Mouse (Mus musculus) neural tube, embryonic 12.5 days (tissue): ENCODE measurements around the gene Pde1a. TPM values are rescaled to one million over a fixed set of nuclear protein-coding genes. Genes with fewer than 3 reads are reported as not detected.

Experiments used
- ATAC-seq: fragments of 200-750 bp; cut with Nextera tagmentation; 2 replicates; pipeline ENCODE4 v1.8.0; 2017; ENCODE audit warnings: low read depth, mild to moderate bottlenecking, moderate TSS enrichment, moderate library complexity; ENCODE audit not compliant: low FRiP score
- H3K27ac ChIP-seq: fragments of 300-500 bp; sonication (generic); 2 replicates; pipeline ENCODE4 v1.5.1; 2016
- H3K27me3 ChIP-seq: fragments of 300-500 bp; sonication (generic); replicated peaks from 2 replicates; pipeline ENCODE4 v1.6.1; 2016; ENCODE audit warnings: mild to moderate bottlenecking
- H3K36me3 ChIP-seq: fragments of 300-500 bp; sonication (generic); 2 replicates; pipeline ENCODE4 v1.6.1; 2016; ENCODE audit warnings: mild to moderate bottlenecking
- H3K4me1 ChIP-seq: fragments of 300-500 bp; sonication (generic); 2 replicates; pipeline ENCODE4 v1.6.1; 2016
- H3K4me2 ChIP-seq: fragments of 300-500 bp; sonication (generic); replicated peaks from 2 replicates; pipeline ENCODE4 v1.6.1; 2016; ENCODE audit warnings: mild to moderate bottlenecking
- H3K4me3 ChIP-seq: fragments of 300-500 bp; sonication (generic); 2 replicates; pipeline ENCODE4 v1.5.1; 2016
- H3K9ac ChIP-seq: fragments of 300-500 bp; sonication (generic); 2 replicates; pipeline ENCODE4 v1.6.1; 2016; ENCODE audit warnings: mild to moderate bottlenecking
- H3K9me3 ChIP-seq: fragments of 300-500 bp; sonication (generic); 2 replicates; pipeline ENCODE4 v1.6.1; 2016; ENCODE audit warnings: mild to moderate bottlenecking
- WGBS: fragments of 180-500 bp; shearing (Covaris S2); methylation state at CpG from one replicate; pipeline ENCODE4 v1.1.7; 2016; 5-methylcytosine and 5-hydroxymethylcytosine counted together
- polyA plus RNA-seq: library from polyadenylated mRNA; unstranded; fragments of >200 nt; fragmentation: Nextera tagmentation; extraction: Ambion mirVana; gene quantifications from 2 replicates; pipeline ENCODE4 v1.2.1, GENCODE M21; 2016

Gene Pde1a
- polyA plus RNA-seq, 1 experiment from 2014 or later = 2.4 TPM

- H3K4me3 ChIP-seq = no peak overlapping the region
- H3K4me1 ChIP-seq = no peaks in the 10 kb centered on the region
- ATAC-seq = no peak
- WGBS = 83% methylated on average over 5 of the region's 5 CpGs
- no peak overlapping the region for H3K4me2 ChIP-seq
- no peak overlapping the region for H3K9ac ChIP-seq
- H3K9me3 ChIP-seq = no peaks in the 10 kb centered on the region
- no peaks in the 10 kb centered on the region for H3K36me3 ChIP-seq
- H3K27me3 ChIP-seq = no peaks in the 10 kb centered on the region
- no peak overlapping the region for H3K27ac ChIP-seq
Measured at GRCm38 (mm10) chr2:80037971-80038370, 91.3 kb downstream of the Pde1a start.

GRCm38 (mm10) chr2:80029051-80029450 is 100.2 kb downstream of the Pde1a start:
- no peak for ATAC-seq
- no peaks in the 10 kb centered on the region for H3K9me3 ChIP-seq
- no peak overlapping the region for H3K27ac ChIP-seq
- no peak overlapping the region for H3K4me2 ChIP-seq
- H3K36me3 ChIP-seq = no peaks in the 10 kb centered on the region
- no peaks in the 10 kb centered on the region for H3K27me3 ChIP-seq
- H3K4me3 ChIP-seq = no peak overlapping the region
- 81% methylated on average over 2 of the region's 2 CpGs for WGBS
- no peak overlapping the region for H3K9ac ChIP-seq
- no peaks in the 10 kb centered on the region for H3K4me1 ChIP-seq

DNA sequence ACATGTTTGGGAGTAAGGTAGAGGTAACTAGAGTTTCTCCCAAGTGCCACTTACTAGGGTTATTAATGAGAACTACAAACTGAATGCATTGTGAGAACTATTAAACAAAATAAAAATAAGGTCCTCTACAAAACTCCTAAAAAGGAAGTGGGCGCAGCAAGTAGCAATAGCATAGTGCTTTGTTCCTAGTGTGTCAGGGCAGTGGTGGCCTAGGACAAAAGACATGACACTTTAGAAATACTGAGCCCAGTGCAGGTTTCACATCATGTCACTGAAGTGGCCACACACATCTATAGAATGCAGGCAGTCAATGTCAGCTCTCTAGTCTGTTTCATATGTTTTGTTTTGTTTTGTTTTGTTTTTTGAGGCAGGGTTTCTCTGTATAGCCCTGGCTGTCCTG is 103.2 kb downstream of the Pde1a start:
- no peak for ATAC-seq
- Histone ChIP-seq H3K36me3 (no peaks in the 10 kb centered on the region), H3K27ac (no peak overlapping the region), H3K4me3 (no peak overlapping the region), H3K4me1 (no peaks in the 10 kb centered on the region), H3K9ac (no peak overlapping the region), H3K27me3 (no peaks in the 10 kb centered on the region), H3K9me3 (no peaks in the 10 kb centered on the region), H3K4me2 (no peak overlapping the region)
- WGBS = 83% methylated on average over 1 of the region's 1 CpGs

- no peak overlapping the region for H3K4me2 ChIP-seq
- H3K4me3 ChIP-seq = no peak overlapping the region
- H3K9me3 ChIP-seq = no peaks in the 10 kb centered on the region
- H3K4me1 ChIP-seq = no peaks in the 10 kb centered on the region
- ATAC-seq = no peak
- H3K36me3 ChIP-seq = no peaks in the 10 kb centered on the region
- H3K27me3 ChIP-seq = no peaks in the 10 kb centered on the region
- 77% methylated on average over 1 of the region's 1 CpGs for WGBS
- no peak overlapping the region for H3K27ac ChIP-seq
- no peak overlapping the region for H3K9ac ChIP-seq
Measured at GRCm38 (mm10) chr2:80025597-80025996, 103.7 kb downstream of the Pde1a start.

- no peaks in the 10 kb centered on the region for H3K9me3 ChIP-seq
- H3K9ac ChIP-seq = no peak overlapping the region
- no peak for ATAC-seq
- no peak overlapping the region for H3K4me3 ChIP-seq
- H3K4me2 ChIP-seq = no peak overlapping the region
- WGBS = 90% methylated on average over 1 of the region's 1 CpGs
- no peaks in the 10 kb centered on the region for H3K4me1 ChIP-seq
- no peak overlapping the region for H3K27ac ChIP-seq
- no peaks in the 10 kb centered on the region for H3K36me3 ChIP-seq
- H3K27me3 ChIP-seq = no peaks in the 10 kb centered on the region
Measured at GRCm38 (mm10) chr2:80025038-80025437, 104.2 kb downstream of the Pde1a start.

DNA sequence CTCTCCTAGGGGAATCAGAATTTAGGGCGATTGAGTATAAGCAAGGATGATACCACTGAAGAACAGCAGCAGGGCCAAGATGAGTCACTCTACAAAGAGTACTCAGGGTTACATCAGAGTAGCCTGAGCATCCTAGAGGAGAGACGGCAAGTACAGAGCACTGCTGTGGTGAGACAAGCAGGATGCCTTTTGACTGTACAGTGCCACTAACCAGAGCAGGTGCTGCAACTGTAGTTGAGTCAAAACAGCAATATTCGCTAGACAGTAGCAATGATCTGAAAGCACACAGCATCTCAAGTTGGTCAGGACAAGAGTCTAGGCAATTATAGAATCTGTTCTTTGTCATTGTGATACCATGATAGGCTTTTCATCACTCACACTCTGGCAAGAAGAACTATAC is 115.1 kb downstream of the Pde1a start:
- no peaks in the 10 kb centered on the region for H3K9me3 ChIP-seq
- WGBS = 87% methylated on average over 3 of the region's 3 CpGs
- H3K4me1 ChIP-seq = no peaks in the 10 kb centered on the region
- H3K36me3 ChIP-seq = no peaks in the 10 kb centered on the region
- H3K27ac ChIP-seq = no peak overlapping the region
- no peak overlapping the region for H3K9ac ChIP-seq
- ATAC-seq = no peak
- H3K4me3 ChIP-seq = no peak overlapping the region
- no peak overlapping the region for H3K4me2 ChIP-seq
- H3K27me3 ChIP-seq = no peaks in the 10 kb centered on the region

GRCm38 (mm10) chr2:80013060-80013459 is 116.2 kb downstream of the Pde1a start:
- H3K4me3 ChIP-seq = no peak overlapping the region
- H3K9me3 ChIP-seq = no peaks in the 10 kb centered on the region
- ATAC-seq = no peak
- no peaks in the 10 kb centered on the region for H3K27me3 ChIP-seq
- no peaks in the 10 kb centered on the region for H3K36me3 ChIP-seq
- 87% methylated on average over 4 of the region's 4 CpGs for WGBS
- H3K4me1 ChIP-seq = no peaks in the 10 kb centered on the region
- H3K4me2 ChIP-seq = no peak overlapping the region
- H3K27ac ChIP-seq = no peak overlapping the region
- no peak overlapping the region for H3K9ac ChIP-seq

- no peaks in the 10 kb centered on the region for H3K9me3 ChIP-seq
- 90% methylated on average over 3 of the region's 3 CpGs for WGBS
- ATAC-seq = no peak
Measured at GRCm38 (mm10) chr2:79999168-79999567, 130.1 kb downstream of the Pde1a start.

DNA sequence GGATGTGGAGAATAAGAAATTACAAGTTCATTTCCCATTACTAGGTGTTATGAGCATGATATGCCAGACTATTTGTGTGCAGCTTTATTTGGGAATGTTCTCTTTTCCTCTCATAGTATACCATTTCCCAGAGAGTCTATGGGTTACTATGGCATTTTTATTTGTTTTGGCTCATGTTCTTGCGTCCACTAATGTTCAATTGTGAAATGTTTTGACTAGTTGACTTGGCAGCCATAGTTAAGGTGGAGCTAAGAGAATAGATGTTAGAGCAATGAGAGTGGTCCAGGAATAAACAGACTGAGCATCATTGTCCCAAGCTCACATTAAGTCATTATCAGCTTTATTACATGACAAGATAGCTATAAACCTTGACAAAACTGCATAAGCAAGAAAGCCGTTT is 130.8 kb downstream of the Pde1a start:
- Histone ChIP-seq H3K4me1 (no peaks in the 10 kb centered on the region), H3K9ac (no peak overlapping the region), H3K36me3 (no peaks in the 10 kb centered on the region), H3K27me3 (no peaks in the 10 kb centered on the region), H3K9me3 (no peaks in the 10 kb centered on the region), H3K4me3 (no peak overlapping the region), H3K4me2 (no peak overlapping the region), H3K27ac (no peak overlapping the region)
- ATAC-seq = no peak
- 92% methylated on average over 2 of the region's 2 CpGs for WGBS

More at GRCm38 (mm10) chr2:79999168-79999567, 130.1 kb downstream of the Pde1a start:
- Histone ChIP-seq H3K4me2 (no peak overlapping the region), H3K27ac (no peak overlapping the region), H3K4me3 (no peak overlapping the region), H3K27me3 (no peaks in the 10 kb centered on the region), H3K4me1 (no peaks in the 10 kb centered on the region), H3K9ac (no peak overlapping the region), H3K36me3 (no peaks in the 10 kb centered on the region)

DNA sequence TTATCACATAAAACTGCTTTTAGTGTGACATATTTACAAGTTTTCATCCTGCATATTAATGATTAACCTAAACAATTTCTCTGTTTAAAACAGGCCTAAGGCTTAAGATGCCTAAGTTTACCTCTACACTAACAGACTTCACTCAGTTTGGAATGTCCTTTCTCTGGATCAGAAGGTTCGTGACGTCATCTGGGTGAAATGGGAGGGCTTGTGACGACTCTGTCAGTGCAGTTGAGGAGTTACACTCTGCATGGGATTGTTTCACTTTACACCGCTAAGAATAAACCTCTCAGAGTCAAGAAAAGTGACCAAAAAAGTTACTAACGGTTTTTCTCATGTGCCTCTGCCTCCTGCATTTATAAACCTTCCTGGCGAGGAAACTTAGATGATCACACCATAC is 137.6 kb downstream of the Pde1a start:
- Histone ChIP-seq H3K36me3 (no peaks in the 10 kb centered on the region), H3K9me3 (no peaks in the 10 kb centered on the region), H3K4me3 (no peak overlapping the region), H3K27me3 (no peaks in the 10 kb centered on the region), H3K27ac (no peak overlapping the region), H3K4me2 (no peak overlapping the region), H3K4me1 (no peaks in the 10 kb centered on the region), H3K9ac (no peak overlapping the region)
- 83% methylated on average over 6 of the region's 6 CpGs for WGBS
- ATAC-seq = no peak

DNA sequence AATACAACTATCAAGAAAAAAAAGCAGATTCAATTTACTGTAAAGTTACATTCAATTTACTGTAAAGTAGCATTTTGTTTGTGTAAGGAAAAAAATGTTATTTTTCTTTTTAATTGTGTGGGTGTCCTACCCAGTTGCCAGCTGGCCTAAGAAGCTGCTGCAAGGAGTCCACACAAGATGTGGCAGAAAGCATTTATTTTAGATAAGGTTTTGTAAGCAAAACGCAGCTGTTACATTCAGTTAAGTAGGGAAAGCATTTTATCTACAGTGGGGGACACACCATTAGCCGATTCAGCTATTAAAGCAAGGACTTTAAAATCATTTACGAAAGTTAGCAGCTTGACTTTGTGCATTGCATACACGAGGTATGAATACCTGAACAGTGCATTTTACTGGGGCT is 145.5 kb downstream of the Pde1a start:
- Histone ChIP-seq H3K9me3 (no peaks in the 10 kb centered on the region), H3K36me3 (no peaks in the 10 kb centered on the region), H3K4me1 (no peaks in the 10 kb centered on the region), H3K27ac (no peak overlapping the region), H3K9ac (no peak overlapping the region), H3K4me2 (no peak overlapping the region), H3K4me3 (no peak overlapping the region), H3K27me3 (no peaks in the 10 kb centered on the region)
- no peak for ATAC-seq
- WGBS = 86% methylated on average over 4 of the region's 4 CpGs

DNA sequence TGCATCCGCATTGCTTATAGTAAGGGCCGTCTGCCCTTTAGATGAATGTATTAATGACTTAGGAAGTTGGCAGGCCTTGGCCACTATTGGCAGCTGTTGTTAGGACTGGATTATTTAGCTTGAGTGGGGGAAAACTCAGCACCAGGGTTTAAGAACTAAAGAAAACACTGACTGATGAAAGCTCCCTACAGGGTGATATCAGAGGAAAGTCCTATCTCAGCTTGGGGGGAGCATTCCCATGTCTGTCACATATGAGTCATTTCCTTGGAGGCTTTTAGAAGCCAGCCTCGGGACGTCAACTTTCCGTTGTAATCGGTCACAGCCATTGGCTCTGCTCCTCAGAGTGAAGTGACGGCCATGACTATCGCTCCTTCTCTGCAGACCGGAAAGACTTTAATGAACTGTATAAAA is 146.0 kb downstream of the Pde1a start:
- no peak overlapping the region for H3K9ac ChIP-seq
- 70% methylated on average over 9 of the region's 9 CpGs for WGBS
- H3K36me3 ChIP-seq = no peaks in the 10 kb centered on the region
- H3K4me1 ChIP-seq = no peaks in the 10 kb centered on the region
- 0 out of 2 replicates have a peak, but pooled peaks have one; percentile 41 for ATAC-seq
- H3K4me3 ChIP-seq = no peak overlapping the region
- H3K27me3 ChIP-seq = no peaks in the 10 kb centered on the region
- no peaks in the 10 kb centered on the region for H3K9me3 ChIP-seq
- H3K27ac ChIP-seq = no peak overlapping the region
- no peak overlapping the region for H3K4me2 ChIP-seq

- Histone ChIP-seq H3K9me3 (no peaks in the 10 kb centered on the region), H3K27me3 (no peaks in the 10 kb centered on the region), H3K4me2 (no peak overlapping the region), H3K9ac (no peak overlapping the region), H3K27ac (no peak overlapping the region), H3K4me3 (no peak overlapping the region), H3K4me1 (no peaks in the 10 kb centered on the region), H3K36me3 (no peaks in the 10 kb centered on the region)
- WGBS = 93% methylated on average over 3 of the region's 3 CpGs
- ATAC-seq = no peak
Measured at GRCm38 (mm10) chr2:79981781-79982180, 147.5 kb downstream of the Pde1a start.
